8 mouse cellular contexts compared by ENCODE assay signal in genomic region chr2:91202222-91202971, GRCm38 (mm10). TPM values are rescaled to one million over a fixed set of nuclear protein-coding genes. Genes with fewer than 3 reads are reported as not detected.
DNase-seq lines count a peak whose midpoint lies in the region; ATAC-seq and TF ChIP-seq lines count a peak whose summit lies in the region.

Gene Nr1h3 (minus strand): TSS chr2:91202834.
Gene Acp2 (plus strand): TSS chr2:91202885.

- WGBS in embryonic facial prominence, embryonic 14.5 days, result 1% methylated on average over 27 of the region's 28 CpGs
- WGBS in heart, adult 2 months, result 2% methylated on average over 28 of the region's 28 CpGs
- 4% methylated on average over 28 of the region's 28 CpGs for WGBS in limb, embryonic 13.5 days
- 4% methylated on average over 28 of the region's 28 CpGs for WGBS in midbrain, embryonic 16.5 days

- peak; percentile 98 for DNase-seq in 3T3-L1 (ENCODE audit: low read depth, low spot score)
- peak; percentile 87 to 91 for DNase-seq in adrenal gland, postnatal 4 days (ENCODE audit: low spot score in 2 of 2)
- peak; percentile 97 for DNase-seq in embryonic facial prominence, embryonic 14.5 days (ENCODE audit: low spot score)
- peak; percentile 93 to 97 for DNase-seq in heart, adult 2 months
- DNase-seq in kidney, adult 8-10 months, result peak; percentile 94 to 96
- peak; percentile 89 to 96 for DNase-seq in spleen, postnatal 10 days (ENCODE audit: low spot score in 2 of 2)

- H3K4me3 ChIP-seq in embryonic facial prominence, embryonic 14.5 days (ENCODE audit: low read depth, low read length), result peak within 1 kb of the TSS; percentile 72
- H3K4me3 ChIP-seq in heart, adult 2 months, result peak within 1 kb of the TSS; percentile 87
- peak within 1 kb of the TSS; percentile 81 for H3K4me3 ChIP-seq in limb, embryonic 13.5 days
- H3K4me3 ChIP-seq in midbrain, embryonic 16.5 days (ENCODE audit: low read depth, low read length), result peak within 1 kb of the TSS; percentile 62

- peak; percentile 76; the same call in 1 of the 2 replicates for TF ChIP-seq EP300 in heart, adult 2 months (IDR thresholded peaks at IDR 0.05; ENCODE audit: insufficient read depth, low read depth, low read length)

- TF ChIP-seq POLR2A in heart, adult 2 months (IDR thresholded peaks at IDR 0.05; ENCODE audit: insufficient read depth, low read depth, low read length), result peak; percentile 89

- no peaks in the 10 kb centered on the region for H3K27me3 ChIP-seq in embryonic facial prominence, embryonic 14.5 days (replicated peaks; ENCODE audit: control insufficient read depth, insufficient read depth, low read length)
- no peaks in the 10 kb centered on the region for H3K27me3 ChIP-seq in heart, adult 2 months (ENCODE audit: control insufficient read depth, insufficient read depth, low read length)
- H3K27me3 ChIP-seq in limb, embryonic 13.5 days, result no peaks in the 10 kb centered on the region
- H3K27me3 ChIP-seq in midbrain, embryonic 16.5 days (ENCODE audit: control insufficient read depth, insufficient read depth, low read depth, low read length), result no peaks in the 10 kb centered on the region

- peak within 1 kb of the TSS; percentile 82 for H3K9ac ChIP-seq in embryonic facial prominence, embryonic 14.5 days (ENCODE audit: low read depth, low read length)
- peak within 1 kb of the TSS; percentile 79 for H3K9ac ChIP-seq in heart, adult 2 months (ENCODE audit: low read depth, low read length)
- H3K9ac ChIP-seq in limb, embryonic 13.5 days, result peak within 1 kb of the TSS; percentile 87
- peak within 1 kb of the TSS; percentile 79 for H3K9ac ChIP-seq in midbrain, embryonic 16.5 days (ENCODE audit: low read depth, low read length)

- ATAC-seq in embryonic facial prominence, embryonic 14.5 days (ENCODE audit: low read depth), result peak; percentile 97
- peak; percentile 96 for ATAC-seq in limb, embryonic 13.5 days (ENCODE audit: low FRiP score, low read depth)
- ATAC-seq in midbrain, embryonic 16.5 days, result peak; percentile 98

- no peaks in the 10 kb centered on the region for H3K79me2 ChIP-seq in heart, adult 2 months (replicated peaks; ENCODE audit: control insufficient read depth, insufficient read depth, low read length)

- H3K9me3 ChIP-seq in embryonic facial prominence, embryonic 14.5 days (ENCODE audit: control insufficient read depth, low read length), result no peaks in the 10 kb centered on the region
- H3K9me3 ChIP-seq in limb, embryonic 13.5 days, result no peaks in the 10 kb centered on the region
- no peaks in the 10 kb centered on the region for H3K9me3 ChIP-seq in midbrain, embryonic 16.5 days (replicated peaks; ENCODE audit: control insufficient read depth, low read length, poor library complexity, severe bottlenecking)

- intact Hi-C loops in heart, adult 2 months (cut with DNase I), result loop anchor here (5.0 kb wide), 3 partner anchors 35 to 300 kb away; partner anchors contain the start of genes Ddb2, Kbtbd4, Ndufs3 and Slc39a13

- H3K27ac ChIP-seq in embryonic facial prominence, embryonic 14.5 days (replicated peaks; ENCODE audit: low read depth, low read length), result peak within 1 kb of the TSS; percentile 90
- peak within 1 kb of the TSS; percentile 82 for H3K27ac ChIP-seq in heart, adult 2 months
- H3K27ac ChIP-seq in limb, embryonic 13.5 days, result peak within 1 kb of the TSS; percentile 93
- peak within 1 kb of the TSS; percentile 89 for H3K27ac ChIP-seq in midbrain, embryonic 16.5 days (ENCODE audit: low read length)

- H3K36me3 ChIP-seq in embryonic facial prominence, embryonic 14.5 days (ENCODE audit: control insufficient read depth, insufficient read depth, low read length), result peaks cover 22% of the 10 kb centered on the region
- no peaks in the 10 kb centered on the region; the same call in 1 of the 2 replicates for H3K36me3 ChIP-seq in heart, adult 2 months (ENCODE audit: control insufficient read depth, insufficient read depth, low read length)
- peaks cover 28% of the 10 kb centered on the region for H3K36me3 ChIP-seq in limb, embryonic 13.5 days
- peaks cover 16% of the 10 kb centered on the region for H3K36me3 ChIP-seq in midbrain, embryonic 16.5 days (ENCODE audit: control insufficient read depth, insufficient read depth, low read length)

- no peak for TF ChIP-seq CTCF in heart, adult 2 months (IDR thresholded peaks at IDR 0.05)

- peaks cover 12% of the 10 kb centered on the region for H3K4me1 ChIP-seq in embryonic facial prominence, embryonic 14.5 days (ENCODE audit: control insufficient read depth, insufficient read depth, low read length)
- H3K4me1 ChIP-seq in heart, adult 2 months (ENCODE audit: control insufficient read depth, insufficient read depth, low read length), result peaks cover 5% of the 10 kb centered on the region; the same call in 1 of the 2 replicates
- peaks cover 24% of the 10 kb centered on the region for H3K4me1 ChIP-seq in limb, embryonic 13.5 days
- peaks cover 16% of the 10 kb centered on the region for H3K4me1 ChIP-seq in midbrain, embryonic 16.5 days (ENCODE audit: control insufficient read depth, insufficient read depth, low read length)

- H3K4me2 ChIP-seq in embryonic facial prominence, embryonic 14.5 days (ENCODE audit: low read depth, low read length), result peak within 1 kb of the TSS; percentile 71
- H3K4me2 ChIP-seq in limb, embryonic 13.5 days (replicated peaks), result peak within 1 kb of the TSS; percentile 82
- peak within 1 kb of the TSS; percentile 85 for H3K4me2 ChIP-seq in midbrain, embryonic 16.5 days (ENCODE audit: low read length)

RNA-seq across cellular contexts. Expression of gene Nr1h3, which starts in this region (rescaled TPM):
- 10 to 100 TPM; 10.3 to 11.5 TPM for total RNA-seq in adrenal gland, postnatal 4 days (2021)
- polyA plus RNA-seq in embryonic facial prominence, embryonic 14.5 days (2014; fragmentation: Nextera tagmentation; extraction: Ambion mirVana), result 1.5 and 2.7 TPM in 2 replicates
- total RNA-seq in heart, adult 2 months (2021), result 10 to 100 TPM; 20.3 to 27.6 TPM
- 30.6 and 32.9 TPM in 2 replicates for polyA plus RNA-seq in heart, adult 2 months (2012; rRNA removed)
- 1.7 TPM in 2 replicates for polyA plus RNA-seq in limb, embryonic 13.5 days (2015; fragmentation: Nextera tagmentation; extraction: Ambion mirVana)
- polyA plus RNA-seq in midbrain, embryonic 16.5 days (2015; fragmentation: Nextera tagmentation; extraction: Ambion mirVana), result 2.7 and 2.9 TPM in 2 replicates

RNA-seq across cellular contexts. Expression of gene Acp2, which starts in this region (rescaled TPM):
- 10 to 100 TPM; 47.3 TPM for total RNA-seq in adrenal gland, postnatal 4 days (2021)
- 29.4 and 32.3 TPM in 2 replicates for polyA plus RNA-seq in embryonic facial prominence, embryonic 14.5 days (2014; fragmentation: Nextera tagmentation; extraction: Ambion mirVana)
- 10 to 100 TPM; 17.3 to 19.9 TPM for total RNA-seq in heart, adult 2 months (2021)
- 15.0 and 20.4 TPM in 2 replicates for polyA plus RNA-seq in heart, adult 2 months (2012; rRNA removed)
- 30.2 and 34.6 TPM in 2 replicates for polyA plus RNA-seq in limb, embryonic 13.5 days (2015; fragmentation: Nextera tagmentation; extraction: Ambion mirVana)
- 38.3 and 39.2 TPM in 2 replicates for polyA plus RNA-seq in midbrain, embryonic 16.5 days (2015; fragmentation: Nextera tagmentation; extraction: Ambion mirVana)

Comparison
In these comparisons a context has a peak if more than half of its experiments do, and no peak if none do; other contexts are left out.
1. Peak in every context shown above with its lines: DNase-seq, ATAC-seq, H3K4me3 ChIP-seq and H3K27ac ChIP-seq.